Mouse (Mus musculus) small intestine, adult 2 months (tissue): ENCODE results near the gene Mrps15.

Experiments used
- CTCF ChIP-seq: fragments of 200-500 bp; IDR thresholded peaks from 2 replicates; pipeline ENCODE4 v1.5.1; 2012; ENCODE audit warnings: low read depth, mild to moderate bottlenecking, control low read depth, inconsistent platforms, low read length, moderate library complexity, mixed read lengths; ENCODE audit not compliant: insufficient replicate concordance, insufficient read length; ENCODE audit errors: extremely low read depth
- POLR2A ChIP-seq: fragments of 200-500 bp; IDR thresholded peaks from 2 replicates; pipeline ENCODE4 v1.6.1; 2012; ENCODE audit warnings: low read depth, mild to moderate bottlenecking, control low read depth, inconsistent platforms, low read length, moderate library complexity

DNA sequence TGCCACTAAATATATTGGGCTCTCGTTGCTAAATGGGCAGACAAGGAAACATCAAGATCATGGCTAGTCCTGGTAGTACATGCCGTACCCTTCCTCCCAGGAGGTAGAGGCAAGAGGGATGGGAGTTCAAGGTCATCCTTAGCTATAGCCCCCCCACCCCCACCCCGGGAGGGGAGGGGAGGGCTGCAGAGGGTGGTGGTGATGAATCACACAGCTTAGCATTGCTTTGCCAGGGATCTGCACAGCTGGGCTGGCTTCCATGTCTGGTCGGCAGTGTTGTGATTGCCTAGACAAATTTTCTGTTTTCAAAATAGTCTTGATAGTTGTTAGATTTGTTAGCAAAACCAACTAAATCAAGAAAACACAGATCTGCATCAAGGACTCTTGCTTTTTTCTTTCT lies 32.5 kb downstream of the Mrps15 start:
- TF ChIP-seq CTCF (no peak), POLR2A (no peak)
